Mouse (Mus musculus): ENCODE data around the gene Cldn13.

DNA sequence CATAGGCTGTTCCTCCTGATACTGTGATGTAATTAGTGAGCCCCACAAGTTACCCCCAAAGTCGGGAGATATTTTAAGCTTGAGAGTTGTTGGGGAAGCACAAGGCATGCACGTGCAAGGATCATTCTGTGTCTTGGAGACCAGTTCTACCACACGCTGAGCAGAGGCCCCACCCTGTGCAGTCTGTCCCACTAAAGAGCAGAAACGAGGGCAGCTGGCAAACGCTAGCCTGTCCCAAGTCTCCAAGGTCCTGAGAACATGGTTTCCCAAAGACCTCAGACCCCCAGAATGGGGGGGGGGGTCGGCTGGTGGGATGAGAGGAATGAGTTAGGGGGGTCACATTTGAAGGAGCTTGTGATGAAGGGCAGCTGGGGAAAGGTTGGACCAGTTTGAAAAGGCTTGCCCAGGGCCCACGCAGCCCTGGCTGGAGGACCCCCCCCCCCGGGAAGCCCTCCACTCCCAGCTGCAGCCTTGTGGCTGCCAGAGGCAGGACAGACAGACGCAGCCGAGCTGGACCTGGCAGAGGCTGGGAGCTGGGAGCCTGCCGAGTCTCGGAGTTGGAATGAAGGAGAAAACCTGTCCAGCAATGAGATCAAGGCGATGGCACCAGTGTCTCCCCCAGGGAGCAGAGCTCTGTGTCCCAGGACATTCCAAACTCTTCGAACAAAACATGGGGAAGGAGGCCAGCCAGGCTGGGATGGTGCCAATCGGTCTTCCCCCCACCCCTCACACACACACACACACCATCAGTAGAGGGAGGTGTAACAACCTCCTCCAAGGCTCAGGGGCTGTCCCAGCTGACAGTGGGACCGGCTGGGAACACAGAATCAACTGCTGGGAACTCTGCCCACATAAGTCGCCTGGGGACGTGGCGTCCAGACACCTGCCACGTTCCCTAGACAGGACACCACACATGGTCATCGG, 41.1 kb downstream of the Cldn13 start:
- TF ChIP-seq CTCF (IDR thresholded peaks at IDR 0.05; ENCODE audit: insufficient read depth, low read depth, low read length) (no peak), POLR2A (IDR thresholded peaks at IDR 0.05; ENCODE audit: insufficient read depth, low read depth, low read length) (no peak)
